In genomic region chr7:28756079-28756478, GRCm38 (mm10) we compare ENCODE assay signal across 12 mouse cellular contexts. TPM values are rescaled to one million over a fixed set of nuclear protein-coding genes. Genes with fewer than 3 reads are reported as not detected.
DNase-seq lines count a peak whose midpoint lies in the region; ATAC-seq lines count a peak whose summit lies in the region.
"Had no signal": no experiment of that assay in that cellular context is flagged by ENCODE, and none has a peak within 500 bp of the region (broad histone marks: within the 10 kb centered on the region; RNA-seq: fewer than 3 reads in every experiment).

Ccer2 (plus strand) TSS chr7:28756174.

- 0 out of 2 replicates have a peak, but pooled peaks cover 4% of the 10 kb centered on the region for H3K27me3 ChIP-seq in kidney, embryonic 14.5 days (ENCODE audit: control insufficient read depth, insufficient read depth, low read length)
- H3K27me3 ChIP-seq in forebrain, embryonic 10.5 days (ENCODE audit: poor library complexity, severe bottlenecking): peaks cover 26% of the 10 kb centered on the region
- H3K27me3 ChIP-seq in limb, embryonic 10.5 days (ENCODE audit: low read depth, poor library complexity, severe bottlenecking): peaks cover 24% of the 10 kb centered on the region

- ATAC-seq in kidney, embryonic 14.5 days (ENCODE audit: low FRiP score, low TSS enrichment): 0 out of 2 replicates have a peak, but pooled peaks have one; percentile 8

- H3K4me1 ChIP-seq in kidney, embryonic 14.5 days (ENCODE audit: control insufficient read depth, insufficient read depth, low read length): no peaks in the 10 kb centered on the region
- H3K4me1 ChIP-seq in forebrain, embryonic 10.5 days: peaks cover 10% of the 10 kb centered on the region
- peaks cover 10% of the 10 kb centered on the region for H3K4me1 ChIP-seq in limb, embryonic 10.5 days

- no peak within 1 kb of the TSS for H3K9ac ChIP-seq in kidney, embryonic 14.5 days (ENCODE audit: low read depth, low read length)

- DNase-seq in kidney, adult 18-20 months: no peak
- no peak for DNase-seq in forebrain, embryonic 10.5 days (ENCODE audit: extremely low spot score, low spot score)
- peak; percentile 47 for DNase-seq in limb, embryonic 10.5 days (ENCODE audit: low spot score)
- DNase-seq in neural tube, embryonic 10.5 days (ENCODE audit: extremely low spot score, low spot score): peak; percentile 24
- no peak for DNase-seq in ovary, adult 18-20 months (ENCODE audit: low spot score)
- no peak for DNase-seq in kidney, postnatal 10 days
- no peak for DNase-seq in cerebellum, postnatal 4 days (ENCODE audit: low spot score in 2 of 2)
- DNase-seq: adrenal gland, postnatal 10 days; cerebellum, postnatal 36 days; layer of hippocampus, adult 9-11 months had no signal

- WGBS in kidney, embryonic 14.5 days: 3% methylated on average over 17 of the region's 17 CpGs
- WGBS in forebrain, embryonic 10.5 days: 1% methylated on average over 17 of the region's 17 CpGs
- 4% methylated on average over 17 of the region's 17 CpGs for WGBS in limb, embryonic 10.5 days

- H3K27ac ChIP-seq in kidney, embryonic 14.5 days (ENCODE audit: low read depth, low read length): no peak within 1 kb of the TSS
- H3K27ac ChIP-seq in forebrain, embryonic 10.5 days: no peak within 1 kb of the TSS
- no peak within 1 kb of the TSS for H3K27ac ChIP-seq in limb, embryonic 10.5 days

- no peak within 1 kb of the TSS for H3K4me2 ChIP-seq in kidney, embryonic 14.5 days (replicated peaks; ENCODE audit: low read depth, low read length)

- no peak within 1 kb of the TSS for H3K4me3 ChIP-seq in kidney, embryonic 14.5 days (ENCODE audit: low read length)
- H3K4me3 ChIP-seq in forebrain, embryonic 10.5 days: peak within 1 kb of the TSS; percentile 36
- H3K4me3 ChIP-seq in limb, embryonic 10.5 days: peak within 1 kb of the TSS; percentile 25; the same call in 1 of the 2 replicates

- peaks cover 24% of the 10 kb centered on the region for H3K36me3 ChIP-seq in kidney, embryonic 14.5 days (ENCODE audit: control insufficient read depth, insufficient read depth, low read length)
- peaks cover 55% of the 10 kb centered on the region for H3K36me3 ChIP-seq in forebrain, embryonic 10.5 days (replicated peaks)
- H3K36me3 ChIP-seq in limb, embryonic 10.5 days: peaks cover 64% of the 10 kb centered on the region

- no peaks in the 10 kb centered on the region for H3K9me3 ChIP-seq in kidney, embryonic 14.5 days (ENCODE audit: control insufficient read depth, low read length)
- no peaks in the 10 kb centered on the region for H3K9me3 ChIP-seq in forebrain, embryonic 10.5 days
- no peaks in the 10 kb centered on the region for H3K9me3 ChIP-seq in limb, embryonic 10.5 days (replicated peaks)

RNA-seq across cellular contexts. Expression of gene Ccer2, which starts in this region (rescaled TPM):
- polyA plus RNA-seq in kidney, embryonic 14.5 days (2014; fragmentation: Nextera tagmentation; extraction: Ambion mirVana): not detected in 2 replicates
- not detected in 2 replicates for polyA plus RNA-seq in forebrain, embryonic 10.5 days (2016; fragmentation: Nextera tagmentation; extraction: Ambion mirVana)
- not detected in 2 replicates for polyA plus RNA-seq in limb, embryonic 10.5 days (2016; fragmentation: Nextera tagmentation; extraction: Ambion mirVana)
- polyA plus RNA-seq: gonadal fat pad, adult 2 months had no signal

Comparison
In these comparisons a context has a peak if more than half of its experiments do, and no peak if none do; other contexts are left out.
1. Peak in ATAC-seq in kidney, embryonic 14.5 days; RNA of the gene not detected or under 1 TPM.
2. Peak in DNase-seq and H3K4me3 ChIP-seq in limb, embryonic 10.5 days; RNA of the gene not detected or under 1 TPM.